Mouse (Mus musculus) frontal cortex, postnatal 36 days (tissue): ENCODE measurements at regions not wholly inside any gene's neighbourhood (a gene's known extent, or its start where the extent isn't known, plus 50 kb on each side); places are given as distances from the start of the nearest gene placed in this dataset.

Source experiments
- DNase-seq, 2 experiments: peaks; one replicate each; pipeline ENCODE4 v3.0.0; 2022; ENCODE audit warnings: low spot score in 2 of 2

DNA sequence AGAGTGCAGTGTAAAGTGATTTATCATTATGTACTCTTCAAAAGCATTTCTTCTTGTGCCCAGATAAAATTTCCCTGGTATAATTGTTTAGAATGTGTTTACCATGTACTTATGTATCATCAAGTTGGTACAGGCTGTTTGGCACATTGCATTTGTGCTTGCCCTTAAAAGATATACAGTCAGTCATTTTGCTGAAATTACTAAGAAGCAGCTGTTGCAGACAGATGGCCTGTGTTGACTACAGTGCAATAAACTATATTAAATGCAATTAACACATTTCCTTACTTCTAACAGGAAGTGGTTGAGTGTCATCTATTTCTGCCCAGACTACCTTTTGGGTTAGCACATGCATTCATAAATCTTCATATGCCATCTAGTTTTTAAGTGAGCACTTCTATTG is 954.9 kb upstream of the 4931408C20Rik start:
- DNase-seq: peak in 1 of 2 experiments; percentile 19

- DNase-seq: no peak
Observed at GRCm38 (mm10) chr1:27629101-27629500, 941.8 kb upstream of the 4931408C20Rik start.

- no peak for DNase-seq
Observed at GRCm38 (mm10) chr1:27616250-27616649, 929.0 kb upstream of the 4931408C20Rik start.

DNA sequence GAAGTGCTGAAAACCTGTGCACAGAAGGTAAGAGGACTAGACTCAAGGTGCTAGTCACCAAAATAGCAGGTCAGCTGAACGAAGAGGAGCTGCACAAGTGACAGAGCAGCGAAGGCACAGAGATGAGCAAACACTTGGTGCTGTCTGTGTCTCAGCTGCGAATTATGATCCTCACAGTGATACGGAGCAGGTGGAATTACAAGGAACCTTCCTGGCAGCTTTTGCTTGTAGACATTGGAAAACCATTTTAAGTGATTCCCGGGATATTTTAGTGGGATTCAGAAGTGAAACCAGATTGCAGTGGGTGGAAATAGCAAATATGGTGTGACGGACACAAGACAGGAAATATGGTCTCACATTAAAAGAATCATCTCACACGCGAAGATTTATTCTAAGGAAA is 921.3 kb upstream of the 4931408C20Rik start:
- peak; percentile 42 to 78 for DNase-seq

DNA sequence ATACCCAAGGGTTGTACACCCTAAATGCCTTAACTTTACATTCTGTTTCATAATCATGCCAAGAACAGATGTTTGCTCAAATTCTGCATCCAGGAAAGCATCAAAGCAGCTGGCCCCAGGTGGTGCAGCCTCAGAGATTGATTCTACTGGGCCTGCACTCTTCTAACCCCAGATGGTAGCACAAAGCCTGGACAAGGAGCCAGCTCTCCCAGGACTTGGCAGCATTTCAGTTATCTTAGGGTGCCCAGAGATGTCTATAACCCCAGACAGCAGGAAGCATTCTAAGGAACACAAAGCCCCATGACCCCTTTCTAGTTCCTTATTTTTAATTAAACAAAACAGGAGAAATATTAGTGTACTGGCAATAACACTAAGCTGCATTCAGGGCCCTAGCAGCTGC is 891.5 kb upstream of the 4931408C20Rik start:
- DNase-seq: no peak

GRCm38 (mm10) chr1:27559426-27559825 is 872.2 kb upstream of the 4931408C20Rik start:
- DNase-seq: no peak

GRCm38 (mm10) chr1:27510787-27511395 is 823.6 kb upstream of the 4931408C20Rik start:
- DNase-seq: no peak

DNA sequence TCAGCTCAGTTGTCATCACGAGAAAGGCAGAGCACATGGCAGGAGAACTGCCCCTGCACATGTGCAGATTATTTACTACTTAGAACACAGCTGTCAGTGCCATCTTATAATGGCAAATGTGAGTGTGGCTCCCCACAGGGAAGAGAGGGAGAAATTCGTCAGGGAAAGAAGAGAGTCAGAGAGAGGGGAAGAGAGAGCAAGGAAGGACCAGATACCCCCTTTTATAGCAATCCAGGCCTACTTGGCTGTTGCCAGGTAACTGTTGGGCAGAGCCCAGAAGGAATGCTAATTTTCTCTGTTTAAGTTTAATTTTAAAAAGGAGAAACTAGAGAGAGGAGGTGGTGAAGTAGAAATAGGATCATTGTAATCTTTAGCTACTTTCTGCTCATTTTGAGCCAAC is 816.5 kb upstream of the 4931408C20Rik start:
- peak; percentile 4 to 35 for DNase-seq

- peak in 1 of 2 experiments; percentile 46 for DNase-seq
Observed at GRCm38 (mm10) chr1:27478991-27479390, 791.7 kb upstream of the 4931408C20Rik start.

DNA sequence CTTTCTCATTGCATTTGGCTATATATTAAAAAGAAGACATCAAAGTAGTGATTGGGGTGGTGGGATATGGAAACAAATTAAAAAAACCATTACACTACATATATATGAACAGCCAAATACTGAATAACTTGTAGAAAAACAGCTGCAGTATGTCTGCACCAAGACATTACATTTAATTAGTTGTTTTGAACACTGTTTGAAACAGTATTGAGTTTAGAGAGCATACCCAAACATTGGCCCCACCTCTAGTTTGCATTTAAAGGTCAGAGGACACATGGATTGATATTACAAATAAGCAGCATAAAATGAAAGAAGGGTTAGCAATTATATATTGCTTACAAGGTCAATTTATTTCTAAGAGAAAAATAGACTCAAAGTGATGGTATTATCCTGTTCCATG is 758.8 kb upstream of the 4931408C20Rik start:
- no peak for DNase-seq
